Mouse (Mus musculus) embryonic fibroblast, embryonic 13.5 days (primary cell): ENCODE data around the gene Kdr.

Experiments
- CTCF ChIP-seq: IDR thresholded peaks from 2 replicates; pipeline ENCODE4 v1.5.1; 2011; ENCODE audit warnings: mild to moderate bottlenecking, control low read depth, low read length, moderate library complexity, borderline replicate concordance; ENCODE audit not compliant: insufficient read depth
- POLR2A ChIP-seq: IDR thresholded peaks from 2 replicates; pipeline ENCODE4 v1.6.1; 2011; ENCODE audit warnings: low read depth, mild to moderate bottlenecking, control low read depth, low read length, moderate library complexity

GRCm38 (mm10) chr5:75917231-75917630 is 61.0 kb downstream of the Kdr start:
- no peak for TF ChIP-seq POLR2A
- no peak for TF ChIP-seq CTCF
